Comparison of ENCODE assay signal across 23 mouse cellular contexts in the genomic region with DNA sequence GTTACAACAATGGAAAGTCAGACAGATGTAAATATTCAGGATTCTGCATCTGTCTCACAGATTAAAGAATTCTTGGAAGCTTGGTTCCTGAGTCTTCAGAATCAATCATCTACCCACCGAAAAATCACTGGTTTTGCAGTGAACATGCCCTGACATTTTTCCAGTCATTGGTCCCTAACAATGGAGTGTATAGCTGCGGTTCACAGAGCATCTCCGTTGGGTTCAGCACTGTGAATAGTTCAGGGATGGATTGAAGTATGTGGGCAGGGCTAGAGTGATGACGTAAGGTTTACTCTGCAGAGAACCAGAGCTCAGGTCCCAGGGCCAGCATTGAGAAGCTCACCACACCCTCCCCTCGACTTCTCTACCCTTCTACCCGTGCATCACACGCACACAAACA. TPM values are rescaled to one million over a fixed set of nuclear protein-coding genes. Genes with fewer than 3 reads are reported as not detected.
DNase-seq lines count a peak whose midpoint lies in the region; ATAC-seq and TF ChIP-seq lines count a peak whose summit lies in the region.
"Had no signal": no experiment of that assay in that cellular context is flagged by ENCODE, and none has a peak within 500 bp of the region (broad histone marks: within the 10 kb centered on the region; RNA-seq: fewer than 3 reads in every experiment).

No protein-coding gene starts in this region.

- H3K9ac ChIP-seq in forebrain, embryonic 12.5 days: no peak overlapping the region
- H3K9ac ChIP-seq in intestine, embryonic 16.5 days (ENCODE audit: low read depth, low read length): no peak overlapping the region
- H3K9ac ChIP-seq: heart, embryonic 13.5 days; hindbrain, embryonic 13.5 days; liver, embryonic 13.5 days; midbrain, embryonic 12.5 days had no signal

- POLR2A ChIA-PET in Patski (lab: Charles Lee): no interaction called here

- no peaks in the 10 kb centered on the region for H3K36me3 ChIP-seq in forebrain, embryonic 12.5 days (replicated peaks)
- H3K36me3 ChIP-seq in forebrain, embryonic 10.5 days (replicated peaks): no peaks in the 10 kb centered on the region
- H3K36me3 ChIP-seq in intestine, embryonic 16.5 days (ENCODE audit: control insufficient read depth, insufficient read depth, low read length): no peaks in the 10 kb centered on the region
- H3K36me3 ChIP-seq: heart, embryonic 13.5 days; hindbrain, embryonic 13.5 days; liver, embryonic 13.5 days; midbrain, embryonic 12.5 days had no signal

- WGBS in forebrain, embryonic 12.5 days: 58% methylated on average over 7 of the region's 7 CpGs
- 68% methylated on average over 7 of the region's 7 CpGs for WGBS in forebrain, embryonic 10.5 days
- 72% methylated on average over 7 of the region's 7 CpGs for WGBS in intestine, embryonic 16.5 days

- H3K4me1 ChIP-seq in forebrain, embryonic 12.5 days: no peaks in the 10 kb centered on the region
- peaks cover 23% of the 10 kb centered on the region for H3K4me1 ChIP-seq in forebrain, embryonic 10.5 days
- H3K4me1 ChIP-seq in intestine, embryonic 16.5 days (ENCODE audit: control insufficient read depth, insufficient read depth, low read length): no peaks in the 10 kb centered on the region
- H3K4me1 ChIP-seq: hindbrain, embryonic 13.5 days; liver, embryonic 13.5 days; midbrain, embryonic 12.5 days had no signal

- H3K27ac ChIP-seq in forebrain, embryonic 12.5 days: no peak overlapping the region
- H3K27ac ChIP-seq in forebrain, embryonic 10.5 days: no peak overlapping the region
- no peak overlapping the region for H3K27ac ChIP-seq in intestine, embryonic 16.5 days (ENCODE audit: low read length)
- H3K27ac ChIP-seq: heart, embryonic 13.5 days; hindbrain, embryonic 13.5 days; left cerebral cortex, adult 2 months; liver, embryonic 13.5 days; midbrain, embryonic 12.5 days had no signal

- in situ Hi-C loops in Patski (cut with MboI; ENCODE audit: low pct_unique_long_range_greater_than_20kb): no loop called here

- DNase-seq in forebrain, embryonic 10.5 days (ENCODE audit: extremely low spot score, low spot score): no peak
- DNase-seq in Patski (ENCODE audit: low read depth, low spot score) (peak; percentile 50), ZHBTc4 (ENCODE audit: low read depth, low spot score) (peak; percentile 32)
- peak; percentile 64 for DNase-seq in retina, embryonic 14.5 days (ENCODE audit: low spot score)
- DNase-seq in thymus, adult 18-20 months: no peak
- DNase-seq: adrenal gland, postnatal 25 days; cerebellum, adult 9-10 months; gastrocnemius, postnatal 25 days; heart, adult 18-20 months; heart, postnatal 14 days; kidney, adult 8-10 months; kidney, postnatal 25 days; liver, embryonic 13.5 days; lung, adult 2 months; lung, postnatal 14 days; thymus, postnatal 25 days had no signal

- no peak overlapping the region for H3K4me3 ChIP-seq in forebrain, embryonic 12.5 days (replicated peaks)
- H3K4me3 ChIP-seq in forebrain, embryonic 10.5 days: no peak overlapping the region
- no peak overlapping the region for H3K4me3 ChIP-seq in intestine, embryonic 16.5 days (ENCODE audit: low read length)
- H3K4me3 ChIP-seq: heart, embryonic 13.5 days; hindbrain, embryonic 13.5 days; left cerebral cortex, adult 2 months; liver, embryonic 13.5 days; midbrain, embryonic 12.5 days had no signal

- no peaks in the 10 kb centered on the region for H3K27me3 ChIP-seq in forebrain, embryonic 12.5 days
- no peaks in the 10 kb centered on the region for H3K27me3 ChIP-seq in forebrain, embryonic 10.5 days (ENCODE audit: poor library complexity, severe bottlenecking)
- no peaks in the 10 kb centered on the region for H3K27me3 ChIP-seq in Patski
- H3K27me3 ChIP-seq in intestine, embryonic 16.5 days (replicated peaks; ENCODE audit: control insufficient read depth, insufficient read depth, low read length): no peaks in the 10 kb centered on the region
- H3K27me3 ChIP-seq: heart, embryonic 13.5 days; hindbrain, embryonic 13.5 days; liver, embryonic 13.5 days; midbrain, embryonic 12.5 days had no signal

- peak; percentile 69 for ATAC-seq in forebrain, embryonic 12.5 days (ENCODE audit: low FRiP score)
- peak; percentile 87 for ATAC-seq in Patski
- ATAC-seq in intestine, embryonic 16.5 days: no peak
- ATAC-seq: inflammation-experienced regulatory T-cells, adult 6 months had no signal

- peaks cover 13% of the 10 kb centered on the region; the same call in 1 of the 2 replicates for H3K9me3 ChIP-seq in forebrain, embryonic 12.5 days
- peaks cover 20% of the 10 kb centered on the region for H3K9me3 ChIP-seq in forebrain, embryonic 10.5 days
- peaks cover 15% of the 10 kb centered on the region; the same call in 1 of the 2 replicates for H3K9me3 ChIP-seq in intestine, embryonic 16.5 days (ENCODE audit: control insufficient read depth, low read length)

- CTCF ChIA-PET in Patski (lab: Charles Lee): no interaction called here

- no peak for TF ChIP-seq CTCF in Patski (IDR thresholded peaks at IDR 0.05)

- no peak overlapping the region for H3K4me2 ChIP-seq in forebrain, embryonic 12.5 days
- no peak overlapping the region for H3K4me2 ChIP-seq in intestine, embryonic 16.5 days (ENCODE audit: low read depth, low read length)
- H3K4me2 ChIP-seq: heart, embryonic 13.5 days; hindbrain, embryonic 13.5 days; liver, embryonic 13.5 days; midbrain, embryonic 12.5 days had no signal

RNA-seq across cellular contexts. Expression of a gene that starts 56.5 kb away (rescaled TPM):
- 131 and 136 TPM in 2 replicates for polyA plus RNA-seq in forebrain, embryonic 12.5 days (2016; fragmentation: Nextera tagmentation; extraction: Ambion mirVana)
- polyA plus RNA-seq in forebrain, embryonic 10.5 days (2016; fragmentation: Nextera tagmentation; extraction: Ambion mirVana): 187 and 188 TPM in 2 replicates
- 137 TPM for polyA plus RNA-seq in Patski (2021)
- polyA plus RNA-seq in intestine, embryonic 16.5 days (2015; fragmentation: Nextera tagmentation; extraction: Ambion mirVana): 63.5 and 67.7 TPM in 2 replicates

Comparison
In these comparisons a context has a peak if more than half of its experiments do, and no peak if none do; other contexts are left out.
1. DNase-seq: peak in Patski (single experiment), ZHBTc4 (single experiment) and retina, embryonic 14.5 days (single experiment); none in forebrain, embryonic 10.5 days (single experiment) and thymus, adult 18-20 months (0 of 2).